Mouse (Mus musculus) thymus, adult 2 months (tissue): ENCODE measurements around the gene Rnpepl1. TPM values are rescaled to one million over a fixed set of nuclear protein-coding genes. Genes with fewer than 3 reads are reported as not detected.

ENCODE experiments used
- DNase-seq: peaks from one replicate; pipeline ENCODE4 v3.0.0; 2021
- H3K27ac ChIP-seq: fragments of 200-500 bp; 2 replicates; pipeline ENCODE4 v1.5.1; 2012; ENCODE audit warnings: low read length, control low read depth; ENCODE audit not compliant: control insufficient read depth, insufficient read depth
- H3K27me3 ChIP-seq: fragments of 200-500 bp; 2 replicates; pipeline ENCODE4 v1.6.1; 2012; ENCODE audit warnings: mild to moderate bottlenecking, low read length, moderate library complexity, mixed read lengths; ENCODE audit not compliant: control insufficient read depth, insufficient read depth
- H3K36me3 ChIP-seq: fragments of 200-500 bp; 2 replicates; pipeline ENCODE4 v1.6.1; 2012; ENCODE audit warnings: mild to moderate bottlenecking, low read length, moderate library complexity; ENCODE audit not compliant: control insufficient read depth, insufficient read depth
- H3K4me1 ChIP-seq: fragments of 200-500 bp; replicated peaks from 2 replicates; pipeline ENCODE4 v1.6.1; 2012; ENCODE audit warnings: low read length; ENCODE audit not compliant: control insufficient read depth, insufficient read depth
- H3K4me3 ChIP-seq: fragments of 200-500 bp; 2 replicates; pipeline ENCODE4 v1.5.1; 2012; ENCODE audit warnings: mild to moderate bottlenecking, low read length, control low read depth, moderate library complexity; ENCODE audit not compliant: control insufficient read depth, insufficient read depth
- CTCF ChIP-seq: fragments of 200-500 bp; IDR thresholded peaks from 2 replicates; pipeline ENCODE4 v1.5.1; 2012; ENCODE audit warnings: mild to moderate bottlenecking, control low read depth, low read length, moderate library complexity, borderline replicate concordance; ENCODE audit not compliant: control insufficient read depth, poor library complexity, insufficient read depth; ENCODE audit errors: extremely low read depth
- POLR2A ChIP-seq: fragments of 200-500 bp; IDR thresholded peaks from 2 replicates; pipeline ENCODE4 v1.6.1; 2012; ENCODE audit warnings: mild to moderate bottlenecking, low read length, control low read depth, moderate library complexity; ENCODE audit not compliant: control insufficient read depth, poor library complexity, insufficient read depth; ENCODE audit errors: extremely low read depth
- WGBS: fragments of 180-500 bp; shearing (Covaris S2); methylation state at CpG from one replicate; pipeline ENCODE4 v1.1.7; 2018; 5-methylcytosine and 5-hydroxymethylcytosine counted together
- polyA plus RNA-seq: library from polyadenylated mRNA; depleted of rRNA; stranded (reverse); fragments of >200 nt; gene quantifications from 2 replicates; pipeline ENCODE4 v1.2.3, GENCODE M21; 2012

The Rnpepl1 gene
- polyA plus RNA-seq, 1 experiment = 440 TPM

GRCm38 (mm10) chr1:92903627-92904026 lies 7.0 kb upstream of the Rnpepl1 start:
- DNase-seq = no peak
- H3K4me3 ChIP-seq = no peak overlapping the region
- H3K27me3 ChIP-seq = no peaks in the 10 kb centered on the region
- peaks cover 23% of the 10 kb centered on the region for H3K4me1 ChIP-seq
- no peak overlapping the region for H3K27ac ChIP-seq
- TF ChIP-seq POLR2A (no peak), CTCF (no peak)
- H3K36me3 ChIP-seq = no peaks in the 10 kb centered on the region
- 90% methylated on average over 4 of the region's 4 CpGs for WGBS

DNA sequence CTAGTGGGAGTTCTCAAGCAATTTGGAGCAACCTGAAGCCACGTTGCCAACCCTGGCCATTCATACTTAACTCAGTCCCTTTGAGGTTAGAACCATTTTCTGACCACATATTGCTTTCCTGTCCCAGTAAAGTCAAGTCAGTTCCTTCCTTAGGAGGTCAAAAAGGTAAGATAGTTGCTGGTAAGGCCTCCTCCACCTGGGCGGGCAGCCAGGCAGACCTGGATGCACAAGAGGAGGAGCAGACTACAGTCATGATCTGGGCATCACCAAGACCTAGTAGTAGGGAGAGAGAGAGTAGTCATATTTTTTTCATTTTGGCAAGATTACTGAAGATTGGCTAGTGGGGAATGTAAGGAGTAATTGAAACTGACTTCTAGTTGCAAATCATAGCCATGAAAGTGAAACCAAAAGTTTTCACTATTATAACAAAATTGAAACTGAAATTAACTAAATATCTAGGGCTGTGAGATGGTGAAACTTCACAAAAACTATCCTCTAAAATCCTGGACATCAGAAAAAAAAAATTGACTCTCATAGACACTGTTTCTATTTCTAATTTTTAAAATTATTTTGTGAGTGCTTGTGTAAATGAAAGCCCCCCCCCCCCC lies 4.8 kb upstream of the Rnpepl1 start:
- no peak for DNase-seq
- WGBS = 88% methylated on average over 2 of the region's 2 CpGs
- peaks cover 22% of the 10 kb centered on the region for H3K4me1 ChIP-seq
- TF ChIP-seq POLR2A (no peak), CTCF (no peak)
- no peaks in the 10 kb centered on the region for H3K27me3 ChIP-seq
- H3K4me3 ChIP-seq = no peak overlapping the region
- H3K27ac ChIP-seq = no peak overlapping the region
- no peaks in the 10 kb centered on the region for H3K36me3 ChIP-seq

DNA sequence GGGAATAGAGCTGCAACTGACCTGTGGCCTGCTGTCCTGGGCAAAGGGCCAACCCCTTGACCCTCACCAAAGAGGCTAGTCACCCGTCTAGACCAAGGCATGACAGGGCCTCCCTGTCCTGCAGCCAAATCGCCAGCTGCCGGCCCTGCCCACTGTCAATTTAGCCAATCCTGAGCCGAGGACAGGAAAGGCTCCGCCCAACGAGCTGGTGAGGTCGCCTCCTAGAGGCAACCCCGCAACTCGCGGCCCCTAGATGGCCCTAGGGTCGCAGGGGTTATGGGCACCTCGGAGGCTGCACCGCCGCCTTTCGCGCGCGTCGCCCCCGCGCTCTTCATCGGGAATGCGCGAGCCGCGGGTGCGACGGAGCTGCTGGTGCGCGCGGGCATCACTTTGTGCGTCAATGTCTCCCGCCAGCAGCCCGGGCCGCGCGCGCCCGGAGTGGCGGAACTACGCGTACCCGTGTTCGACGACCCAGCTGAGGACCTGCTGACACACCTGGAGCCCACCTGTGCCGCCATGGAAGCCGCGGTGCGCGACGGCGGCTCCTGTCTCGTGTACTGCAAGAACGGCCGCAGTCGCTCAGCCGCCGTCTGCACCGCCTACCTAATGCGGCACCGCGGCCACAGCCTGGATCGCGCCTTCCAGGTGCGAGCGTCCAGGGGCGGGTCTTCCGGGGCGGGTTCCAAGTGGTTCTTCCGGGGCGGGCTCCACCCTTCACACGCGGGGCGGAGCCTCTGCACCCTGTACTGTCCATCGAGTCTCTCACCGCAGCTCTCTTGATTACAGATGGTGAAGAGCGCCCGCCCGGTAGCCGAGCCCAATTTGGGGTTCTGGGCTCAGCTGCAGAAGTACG lies 3.6 kb upstream of the Rnpepl1 start, which contains the start of gene Dusp28:
Gene Dusp28 (plus strand): TSS at position 203 of the 853 bp plus-strand sequence.
- no peaks in the 10 kb centered on the region for H3K36me3 ChIP-seq
- under 1% methylated on average over 81 of the region's 81 CpGs for WGBS
- peak within 1 kb of the TSS; percentile 49 for H3K27ac ChIP-seq
- H3K4me1 ChIP-seq = peaks cover 29% of the 10 kb centered on the region
- no peaks in the 10 kb centered on the region for H3K27me3 ChIP-seq
- H3K4me3 ChIP-seq = peak within 1 kb of the TSS; percentile 90
- peak; percentile 79 for DNase-seq
- TF ChIP-seq CTCF = peak; percentile 55; the same call in 1 of the 2 replicates
- peak; percentile 84 for TF ChIP-seq POLR2A

DNA sequence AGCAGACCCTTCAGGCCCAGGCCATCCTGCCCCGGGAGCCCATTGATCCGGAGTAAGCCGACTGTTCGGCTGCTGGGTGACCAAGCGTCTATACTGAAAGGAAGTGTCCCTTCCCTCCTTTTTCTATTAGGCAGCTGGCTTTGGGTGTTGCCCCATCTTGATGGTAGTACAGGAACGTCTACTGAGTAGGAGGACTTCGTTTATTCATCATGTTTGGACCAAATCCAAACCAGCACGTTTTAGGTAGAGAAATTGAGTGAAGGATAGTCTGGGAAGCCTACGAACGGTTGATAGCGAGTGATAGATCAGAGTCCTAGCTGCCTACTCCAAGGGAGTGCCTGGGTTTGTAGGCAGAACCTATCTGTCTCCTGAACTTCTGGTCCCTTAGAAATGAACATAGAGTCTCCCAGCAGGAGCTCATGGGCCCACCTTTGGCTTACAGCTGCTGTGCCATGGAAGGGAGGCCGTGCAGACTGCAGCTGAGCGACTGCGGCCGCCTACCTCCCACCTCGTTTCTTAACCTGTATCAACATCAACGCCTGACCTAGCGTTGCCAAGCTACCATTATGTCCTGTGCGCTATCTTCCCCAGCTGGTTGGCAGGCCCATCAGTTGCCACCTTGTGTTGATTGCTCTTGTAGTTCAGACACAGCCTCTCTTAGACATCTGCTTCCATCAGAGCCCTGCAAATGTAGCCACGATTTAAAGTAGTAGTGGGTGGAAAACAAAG lies 2.8 kb upstream of the Rnpepl1 start:
- Histone ChIP-seq H3K27ac (0 out of 2 replicates have a peak overlapping the region, but pooled peaks have one; percentile 28), H3K27me3 (no peaks in the 10 kb centered on the region), H3K4me3 (peak overlapping the region; percentile 90), H3K36me3 (no peaks in the 10 kb centered on the region), H3K4me1 (peaks cover 36% of the 10 kb centered on the region)
- no peak for DNase-seq
- 56% methylated on average over 20 of the region's 20 CpGs for WGBS
- TF ChIP-seq POLR2A (no peak), CTCF (no peak)

GRCm38 (mm10) chr1:92908664-92909063 lies 1.9 kb upstream of the Rnpepl1 start:
- TF ChIP-seq POLR2A (no peak), CTCF (no peak)
- Histone ChIP-seq H3K27me3 (no peaks in the 10 kb centered on the region), H3K27ac (no peak overlapping the region), H3K4me1 (peaks cover 39% of the 10 kb centered on the region), H3K36me3 (no peaks in the 10 kb centered on the region), H3K4me3 (no peak overlapping the region)
- WGBS = 94% methylated on average over 3 of the region's 3 CpGs
- no peak for DNase-seq

DNA sequence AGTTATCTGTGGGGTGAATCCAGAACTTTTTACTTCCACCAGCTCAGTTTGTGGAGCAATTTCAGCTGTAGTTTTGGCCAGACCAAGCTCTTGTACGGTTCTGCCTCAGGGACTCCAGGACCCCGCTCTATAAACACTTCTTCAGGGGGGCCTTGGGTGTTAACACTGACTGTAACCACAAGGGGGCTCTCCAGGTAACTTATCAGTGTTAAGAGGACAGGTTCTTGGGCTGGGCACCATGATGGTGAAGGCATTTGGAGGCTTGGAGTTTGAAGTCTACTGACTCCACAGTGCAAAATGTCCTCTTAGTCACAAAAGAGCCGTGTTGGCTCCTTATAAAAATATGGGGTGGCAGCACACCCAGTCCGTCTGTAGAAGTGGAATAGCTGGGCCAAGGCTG lies 1.5 kb upstream of the Rnpepl1 start:
- TF ChIP-seq CTCF = no peak
- Histone ChIP-seq H3K4me3 (no peak overlapping the region), H3K4me1 (peaks cover 39% of the 10 kb centered on the region), H3K36me3 (no peaks in the 10 kb centered on the region), H3K27ac (no peak overlapping the region), H3K27me3 (no peaks in the 10 kb centered on the region)
- 87% methylated on average over 4 of the region's 4 CpGs for WGBS
- peak; percentile 46 for DNase-seq
